Mouse (Mus musculus) hindbrain, embryonic 15.5 days (tissue): ENCODE data around the gene Rgs19. TPM values are rescaled to one million over a fixed set of nuclear protein-coding genes. Genes with fewer than 3 reads are reported as not detected.

ENCODE experiments used
- ATAC-seq: fragments of 200-750 bp; cut with Nextera tagmentation; 2 replicates; pipeline ENCODE4 v1.8.0; 2017; ENCODE audit warnings: low read depth, moderate number of reproducible peaks, moderate TSS enrichment; ENCODE audit not compliant: low FRiP score
- H3K27ac ChIP-seq: fragments of 300-500 bp; sonication (generic); replicated peaks from 2 replicates; pipeline ENCODE4 v1.5.1; 2015; ENCODE audit warnings: mild to moderate bottlenecking, inconsistent platforms
- H3K27me3 ChIP-seq: fragments of 300-500 bp; sonication (generic); 2 replicates; pipeline ENCODE4 v1.6.1; 2015; ENCODE audit warnings: control low read depth, inconsistent platforms
- H3K36me3 ChIP-seq: fragments of 300-500 bp; sonication (generic); 2 replicates; pipeline ENCODE4 v1.6.1; 2015; ENCODE audit warnings: control low read depth, inconsistent platforms
- H3K4me1 ChIP-seq: fragments of 300-500 bp; sonication (generic); replicated peaks from 2 replicates; pipeline ENCODE4 v1.6.1; 2015; ENCODE audit warnings: control low read depth, inconsistent platforms
- H3K4me2 ChIP-seq: fragments of 300-500 bp; sonication (generic); 2 replicates; pipeline ENCODE4 v1.6.1; 2015; ENCODE audit warnings: moderate library complexity, mild to moderate bottlenecking, inconsistent platforms
- H3K4me3 ChIP-seq: fragments of 300-500 bp; sonication (generic); 2 replicates; pipeline ENCODE4 v1.5.1; 2015; ENCODE audit warnings: mild to moderate bottlenecking, inconsistent platforms
- H3K9ac ChIP-seq: fragments of 300-500 bp; sonication (generic); 2 replicates; pipeline ENCODE4 v1.6.1; 2015; ENCODE audit warnings: inconsistent platforms
- H3K9me3 ChIP-seq: fragments of 300-500 bp; sonication (generic); 2 replicates; pipeline ENCODE4 v1.6.1; 2016; ENCODE audit warnings: control low read depth, inconsistent platforms
- WGBS: fragments of 180-500 bp; shearing (Covaris S2); methylation state at CpG from one replicate; pipeline ENCODE4 v1.1.7; 2015; 5-methylcytosine and 5-hydroxymethylcytosine counted together
- polyA plus RNA-seq: library from polyadenylated mRNA; unstranded; fragments of >200 nt; fragmentation: Nextera tagmentation; extraction: Ambion mirVana; gene quantifications from 2 replicates; pipeline ENCODE4 v1.2.1, GENCODE M21; 2015

Rgs19 gene
- 56.8 and 64.9 TPM in 2 replicates for polyA plus RNA-seq

GRCm38 (mm10) chr2:181693339-181694280 lies at the start of gene Rgs19:
Gene Rgs19, minus strand, starts transcription at chr2:181693977.
- Histone ChIP-seq H3K27me3 (no peaks in the 10 kb centered on the region), H3K27ac (peak within 1 kb of the TSS; percentile 70), H3K36me3 (0 out of 2 replicates have a peak, but pooled peaks cover 2% of the 10 kb centered on the region), H3K4me2 (peak within 1 kb of the TSS; percentile 84), H3K4me1 (peaks cover 31% of the 10 kb centered on the region), H3K9me3 (no peaks in the 10 kb centered on the region), H3K9ac (peak within 1 kb of the TSS; percentile 81), H3K4me3 (peak within 1 kb of the TSS; percentile 68)
- 1% methylated on average over 71 of the region's 75 CpGs for WGBS
- peak; percentile 85 for ATAC-seq

GRCm38 (mm10) chr2:181730051-181730450 lies 36.3 kb upstream of the Rgs19 start:
- H3K36me3 ChIP-seq, result peaks cover 9% of the 10 kb centered on the region; the same call in 1 of the 2 replicates
- 0 out of 2 replicates have a peak, but pooled peaks cover 4% of the 10 kb centered on the region for H3K4me1 ChIP-seq
- H3K4me2 ChIP-seq, result no peak overlapping the region
- no peaks in the 10 kb centered on the region for H3K27me3 ChIP-seq
- H3K27ac ChIP-seq, result no peak overlapping the region
- WGBS, result 66% methylated on average over 3 of the region's 3 CpGs
- H3K9me3 ChIP-seq, result no peaks in the 10 kb centered on the region
- no peak overlapping the region for H3K4me3 ChIP-seq
- no peak overlapping the region for H3K9ac ChIP-seq
- no peak for ATAC-seq

- Histone ChIP-seq H3K4me2 (no peak overlapping the region), H3K27ac (no peak overlapping the region), H3K27me3 (no peaks in the 10 kb centered on the region), H3K36me3 (peaks cover 9% of the 10 kb centered on the region; the same call in 1 of the 2 replicates), H3K4me1 (0 out of 2 replicates have a peak, but pooled peaks cover 4% of the 10 kb centered on the region), H3K4me3 (no peak overlapping the region), H3K9me3 (no peaks in the 10 kb centered on the region), H3K9ac (no peak overlapping the region)
- WGBS, result 38% methylated on average over 9 of the region's 9 CpGs
- ATAC-seq, result no peak; the same call in 1 of the 2 replicates
Observed at GRCm38 (mm10) chr2:181727659-181728262, 34.0 kb upstream of the Rgs19 start.

GRCm38 (mm10) chr2:181722213-181722612 lies 28.4 kb upstream of the Rgs19 start:
- Histone ChIP-seq H3K9ac (no peak overlapping the region), H3K27ac (no peak overlapping the region), H3K4me2 (no peak overlapping the region), H3K9me3 (no peaks in the 10 kb centered on the region), H3K27me3 (no peaks in the 10 kb centered on the region), H3K36me3 (peaks cover 16% of the 10 kb centered on the region), H3K4me3 (no peak overlapping the region), H3K4me1 (peaks cover 20% of the 10 kb centered on the region)
- ATAC-seq, result 0 out of 2 replicates have a peak, but pooled peaks have one; percentile 39
- 11% methylated on average over 3 of the region's 3 CpGs for WGBS

- no peak overlapping the region for H3K4me2 ChIP-seq
- no peak overlapping the region for H3K9ac ChIP-seq
- no peak overlapping the region for H3K27ac ChIP-seq
- H3K4me1 ChIP-seq, result peaks cover 30% of the 10 kb centered on the region
- H3K4me3 ChIP-seq, result no peak overlapping the region
- H3K27me3 ChIP-seq, result no peaks in the 10 kb centered on the region
- ATAC-seq, result no peak
- H3K9me3 ChIP-seq, result no peaks in the 10 kb centered on the region
- peaks cover 16% of the 10 kb centered on the region for H3K36me3 ChIP-seq
Observed at GRCm38 (mm10) chr2:181721200-181721599, 27.4 kb upstream of the Rgs19 start.

GRCm38 (mm10) chr2:181720061-181720460 lies 26.3 kb upstream of the Rgs19 start:
- no peak overlapping the region for H3K27ac ChIP-seq
- WGBS, result 33% methylated on average over 3 of the region's 3 CpGs
- no peak overlapping the region for H3K4me2 ChIP-seq
- H3K36me3 ChIP-seq, result peaks cover 16% of the 10 kb centered on the region
- H3K9me3 ChIP-seq, result no peaks in the 10 kb centered on the region
- no peak overlapping the region for H3K4me3 ChIP-seq
- peaks cover 39% of the 10 kb centered on the region for H3K4me1 ChIP-seq
- H3K9ac ChIP-seq, result no peak overlapping the region
- no peak for ATAC-seq
- no peaks in the 10 kb centered on the region for H3K27me3 ChIP-seq

GRCm38 (mm10) chr2:181716991-181717390 lies 23.2 kb upstream of the Rgs19 start:
- ATAC-seq, result no peak
- H3K4me2 ChIP-seq, result peak overlapping the region; percentile 73
- H3K27ac ChIP-seq, result no peak overlapping the region
- H3K9ac ChIP-seq, result no peak overlapping the region
- 44% methylated on average over 3 of the region's 3 CpGs for WGBS
- no peaks in the 10 kb centered on the region for H3K27me3 ChIP-seq
- no peaks in the 10 kb centered on the region for H3K9me3 ChIP-seq
- H3K4me1 ChIP-seq, result peaks cover 60% of the 10 kb centered on the region
- H3K36me3 ChIP-seq, result peaks cover 16% of the 10 kb centered on the region
- peak overlapping the region; percentile 62 for H3K4me3 ChIP-seq

- Histone ChIP-seq H3K36me3 (peaks cover 16% of the 10 kb centered on the region), H3K4me2 (peak overlapping the region; percentile 73), H3K4me3 (peak overlapping the region; percentile 62), H3K27ac (peak overlapping the region; percentile 93), H3K27me3 (no peaks in the 10 kb centered on the region), H3K4me1 (peaks cover 56% of the 10 kb centered on the region), H3K9ac (peak overlapping the region; percentile 75), H3K9me3 (no peaks in the 10 kb centered on the region)
- 48% methylated on average over 3 of the region's 3 CpGs for WGBS
- 0 out of 2 replicates have a peak, but pooled peaks have one; percentile 1 for ATAC-seq
Observed at GRCm38 (mm10) chr2:181715382-181715781, 21.6 kb upstream of the Rgs19 start.

DNA sequence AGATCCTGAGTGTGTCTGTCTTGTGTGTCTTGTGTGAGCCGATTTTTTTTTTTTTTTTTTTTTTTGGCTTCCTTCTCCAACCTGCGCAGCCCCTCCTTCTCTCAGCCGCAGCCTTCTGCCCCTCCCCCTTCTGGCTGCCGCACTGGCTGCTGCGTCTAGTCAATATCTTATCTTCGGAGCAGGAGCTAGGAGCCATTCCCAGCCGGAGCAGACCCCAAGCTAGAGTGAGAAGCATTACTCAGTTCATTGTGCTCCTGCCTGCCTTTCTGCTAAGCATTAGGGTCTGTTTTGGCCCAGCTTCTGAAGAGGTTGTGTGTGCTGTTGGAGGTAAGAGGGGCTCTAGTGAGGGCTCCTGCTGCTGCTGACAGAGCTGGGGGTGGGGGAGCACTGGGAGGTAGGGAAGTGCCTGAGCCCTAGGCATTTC lies 21.1 kb upstream of the Rgs19 start, which contains the start of gene Oprl1:
Gene Oprl1 (plus strand): TSS at position 114 of the 424 bp plus-strand sequence.
- Histone ChIP-seq H3K9me3 (no peaks in the 10 kb centered on the region), H3K4me1 (peaks cover 51% of the 10 kb centered on the region), H3K4me3 (peak within 1 kb of the TSS; percentile 62), H3K4me2 (peak within 1 kb of the TSS; percentile 73), H3K36me3 (peaks cover 13% of the 10 kb centered on the region), H3K27me3 (no peaks in the 10 kb centered on the region), H3K27ac (peak within 1 kb of the TSS; percentile 93), H3K9ac (peak within 1 kb of the TSS; percentile 75)
- peak; percentile 83 for ATAC-seq
- WGBS, result 1% methylated on average over 7 of the region's 7 CpGs

GRCm38 (mm10) chr2:181713749-181714148 lies 20.0 kb upstream of the Rgs19 start:
- H3K4me3 ChIP-seq, result 0 out of 2 replicates have a peak overlapping the region, but pooled peaks have one; percentile 62
- H3K4me2 ChIP-seq, result peak overlapping the region; percentile 73
- no peaks in the 10 kb centered on the region for H3K27me3 ChIP-seq
- ATAC-seq, result peak; percentile 85
- peaks cover 51% of the 10 kb centered on the region for H3K4me1 ChIP-seq
- H3K9ac ChIP-seq, result no peak overlapping the region; the same call in 1 of the 2 replicates
- no peaks in the 10 kb centered on the region for H3K9me3 ChIP-seq
- WGBS, result 45% methylated on average over 1 of the region's 1 CpGs
- peak overlapping the region; percentile 93 for H3K27ac ChIP-seq
- H3K36me3 ChIP-seq, result peaks cover 3% of the 10 kb centered on the region; the same call in 1 of the 2 replicates

DNA sequence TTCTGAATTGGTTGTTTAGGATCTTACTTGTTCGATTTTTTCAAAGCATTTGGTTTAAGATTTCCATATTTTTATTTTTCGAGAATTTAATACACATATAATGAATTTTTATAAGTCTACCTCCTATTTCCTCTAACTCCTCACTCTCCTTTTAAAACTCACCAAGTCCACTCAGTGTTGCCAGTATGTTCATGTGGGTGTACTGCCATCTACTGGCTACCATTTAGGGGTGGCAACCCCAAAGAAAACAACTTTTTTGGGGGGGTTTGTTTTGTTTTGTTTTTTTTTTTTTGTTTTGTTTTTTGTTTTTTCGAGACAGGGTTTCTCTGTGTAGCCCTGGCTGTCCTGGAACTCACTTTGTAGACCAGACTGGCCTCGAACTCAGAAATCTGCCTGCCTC lies 12.9 kb upstream of the Rgs19 start:
- H3K4me2 ChIP-seq, result no peak overlapping the region
- no peaks in the 10 kb centered on the region for H3K36me3 ChIP-seq
- no peak for ATAC-seq
- H3K9ac ChIP-seq, result no peak overlapping the region
- H3K4me1 ChIP-seq, result no peaks in the 10 kb centered on the region
- no peaks in the 10 kb centered on the region for H3K9me3 ChIP-seq
- no peak overlapping the region for H3K27ac ChIP-seq
- WGBS, result 37% methylated on average over 4 of the region's 4 CpGs
- no peaks in the 10 kb centered on the region for H3K27me3 ChIP-seq
- H3K4me3 ChIP-seq, result no peak overlapping the region

DNA sequence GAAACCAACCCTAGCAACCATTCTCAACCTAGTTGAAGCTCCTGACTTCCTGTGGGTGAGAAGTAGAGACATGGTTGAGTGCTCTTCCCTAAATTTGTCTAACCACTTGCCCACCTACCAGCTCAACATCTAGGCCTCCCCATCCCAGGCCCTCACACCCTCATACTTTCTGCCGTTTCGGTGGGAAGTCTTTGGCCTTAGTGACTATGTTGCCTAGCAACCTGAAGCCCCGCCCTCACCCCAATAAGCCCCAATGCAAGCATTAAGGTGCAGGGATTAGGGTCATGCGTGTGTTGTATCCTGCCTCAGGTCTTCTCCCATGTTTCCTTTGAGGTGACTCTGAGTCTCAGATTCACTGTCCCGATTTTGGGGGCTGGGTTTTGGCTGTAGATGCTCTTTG lies 4.5 kb upstream of the Rgs19 start, which contains the start of gene Lkaaear1:
Gene Lkaaear1 (minus strand): TSS at position 202 of the 400 bp plus-strand sequence.
- 47% methylated on average over 5 of the region's 5 CpGs for WGBS
- ATAC-seq, result no peak
- no peak within 1 kb of the TSS for H3K27ac ChIP-seq
- no peaks in the 10 kb centered on the region for H3K9me3 ChIP-seq
- H3K4me2 ChIP-seq, result no peak within 1 kb of the TSS
- H3K27me3 ChIP-seq, result no peaks in the 10 kb centered on the region
- H3K9ac ChIP-seq, result no peak within 1 kb of the TSS
- no peak within 1 kb of the TSS for H3K4me3 ChIP-seq
- H3K36me3 ChIP-seq, result no peaks in the 10 kb centered on the region
- peaks cover 9% of the 10 kb centered on the region for H3K4me1 ChIP-seq
